Mouse (Mus musculus): ENCODE results near the gene Jmjd4. TPM values are rescaled to one million over a fixed set of nuclear protein-coding genes. Genes with fewer than 3 reads are reported as not detected.

Gene Jmjd4
- polyA plus RNA-seq, 1 experiment = 0.33 TPM

GRCm38 (mm10) chr11:59456346-59456745, 6.5 kb downstream of the Jmjd4 start:
- no peak overlapping the region for H3K4me3 ChIP-seq (replicated peaks)
- H3K36me3 ChIP-seq (ENCODE audit: control insufficient read depth) = peaks cover 54% of the 10 kb centered on the region
- H3K9me3 ChIP-seq (ENCODE audit: control insufficient read depth, low read length) = no peaks in the 10 kb centered on the region
- H3K27me3 ChIP-seq (ENCODE audit: control insufficient read depth) = no peaks in the 10 kb centered on the region
- peaks cover 4% of the 10 kb centered on the region for H3K4me1 ChIP-seq (ENCODE audit: control insufficient read depth)
- no peak for TF ChIP-seq GATA1 (IDR thresholded peaks at IDR 0.05; ENCODE audit: low read length)
- TF ChIP-seq TAL1 (IDR thresholded peaks at IDR 0.05; ENCODE audit: low read length) = no peak

GRCm38 (mm10) chr11:59456891-59457290, 7.0 kb downstream of the Jmjd4 start:
- H3K4me3 ChIP-seq (replicated peaks) = no peak overlapping the region
- no peaks in the 10 kb centered on the region for H3K9me3 ChIP-seq (ENCODE audit: control insufficient read depth, low read length)
- TF ChIP-seq TAL1 (IDR thresholded peaks at IDR 0.05; ENCODE audit: low read length) = no peak
- TF ChIP-seq GATA1 (IDR thresholded peaks at IDR 0.05; ENCODE audit: low read length) = no peak
- no peaks in the 10 kb centered on the region; the same call in 1 of the 2 replicates for H3K4me1 ChIP-seq (ENCODE audit: control insufficient read depth)
- no peaks in the 10 kb centered on the region for H3K27me3 ChIP-seq (ENCODE audit: control insufficient read depth)
- H3K36me3 ChIP-seq (ENCODE audit: control insufficient read depth) = peaks cover 51% of the 10 kb centered on the region

GRCm38 (mm10) chr11:59458973-59459372, 9.1 kb downstream of the Jmjd4 start:
- Histone ChIP-seq H3K27me3 (ENCODE audit: control insufficient read depth) (no peaks in the 10 kb centered on the region), H3K9me3 (ENCODE audit: control insufficient read depth, low read length) (peaks cover 16% of the 10 kb centered on the region), H3K36me3 (ENCODE audit: control insufficient read depth) (peaks cover 52% of the 10 kb centered on the region), H3K4me1 (ENCODE audit: control insufficient read depth) (no peaks in the 10 kb centered on the region; the same call in 1 of the 2 replicates), H3K4me3 (replicated peaks) (no peak overlapping the region)
- no peak for TF ChIP-seq TAL1 (IDR thresholded peaks at IDR 0.05; ENCODE audit: low read length)
- TF ChIP-seq GATA1 (IDR thresholded peaks at IDR 0.05; ENCODE audit: low read length) = no peak

GRCm38 (mm10) chr11:59460459-59460858, 10.6 kb downstream of the Jmjd4 start:
- peaks cover 37% of the 10 kb centered on the region for H3K36me3 ChIP-seq (ENCODE audit: control insufficient read depth)

GRCm38 (mm10) chr11:59471413-59472325, 21.8 kb downstream of the Jmjd4 start:
- Histone ChIP-seq H3K27me3 (ENCODE audit: control insufficient read depth) (peaks cover 20% of the 10 kb centered on the region), H3K4me3 (replicated peaks) (peak overlapping the region; percentile 76), H3K36me3 (ENCODE audit: control insufficient read depth) (no peaks in the 10 kb centered on the region), H3K9me3 (ENCODE audit: control insufficient read depth, low read length) (peaks cover under 1% of the 10 kb centered on the region), H3K4me1 (ENCODE audit: control insufficient read depth) (peaks cover 13% of the 10 kb centered on the region)
- TF ChIP-seq TAL1 (IDR thresholded peaks at IDR 0.05; ENCODE audit: low read length) = no peak
- TF ChIP-seq GATA1 (IDR thresholded peaks at IDR 0.05; ENCODE audit: low read length) = no peak

More at GRCm38 (mm10) chr11:59460459-59460858, 10.6 kb downstream of the Jmjd4 start:
- Histone ChIP-seq H3K9me3 (ENCODE audit: control insufficient read depth, low read length) (peaks cover 19% of the 10 kb centered on the region), H3K27me3 (ENCODE audit: control insufficient read depth) (no peaks in the 10 kb centered on the region), H3K4me3 (replicated peaks) (no peak overlapping the region), H3K4me1 (ENCODE audit: control insufficient read depth) (no peaks in the 10 kb centered on the region; the same call in 1 of the 2 replicates)
- TF ChIP-seq GATA1 (IDR thresholded peaks at IDR 0.05; ENCODE audit: low read length) (no peak), TAL1 (IDR thresholded peaks at IDR 0.05; ENCODE audit: low read length) (no peak)

- Histone ChIP-seq H3K4me1 (ENCODE audit: control insufficient read depth) (peaks cover 13% of the 10 kb centered on the region), H3K27me3 (ENCODE audit: control insufficient read depth) (peaks cover 20% of the 10 kb centered on the region), H3K9me3 (ENCODE audit: control insufficient read depth, low read length) (no peaks in the 10 kb centered on the region), H3K4me3 (replicated peaks) (peak within 1 kb of the TSS; percentile 76), H3K36me3 (ENCODE audit: control insufficient read depth) (no peaks in the 10 kb centered on the region)
- TF ChIP-seq TAL1 (IDR thresholded peaks at IDR 0.05; ENCODE audit: low read length) (no peak), GATA1 (IDR thresholded peaks at IDR 0.05; ENCODE audit: low read length) (no peak)
Observed at GRCm38 (mm10) chr11:59472326-59472677, 22.5 kb downstream of the Jmjd4 start, which contains the start of gene Zfp867. Gene Zfp867, minus strand, starts transcription at chr11:59472474.

- TF ChIP-seq TAL1 (IDR thresholded peaks at IDR 0.05; ENCODE audit: low read length) (no peak), GATA1 (IDR thresholded peaks at IDR 0.05; ENCODE audit: low read length) (no peak)
Observed at GRCm38 (mm10) chr11:59477240-59477639, 27.4 kb downstream of the Jmjd4 start.

GRCm38 (mm10) chr11:59483212-59483611, 33.4 kb downstream of the Jmjd4 start:
- no peak overlapping the region for H3K4me3 ChIP-seq (replicated peaks)
- H3K36me3 ChIP-seq (ENCODE audit: control insufficient read depth) = peaks cover 20% of the 10 kb centered on the region
- H3K27me3 ChIP-seq (ENCODE audit: control insufficient read depth) = no peaks in the 10 kb centered on the region; the same call in 1 of the 2 replicates
- TF ChIP-seq TAL1 (IDR thresholded peaks at IDR 0.05; ENCODE audit: low read length) (no peak), GATA1 (IDR thresholded peaks at IDR 0.05; ENCODE audit: low read length) (no peak)
- H3K9me3 ChIP-seq (ENCODE audit: control insufficient read depth, low read length) = no peaks in the 10 kb centered on the region
- H3K4me1 ChIP-seq (ENCODE audit: control insufficient read depth) = no peaks in the 10 kb centered on the region

More at GRCm38 (mm10) chr11:59477240-59477639, 27.4 kb downstream of the Jmjd4 start:
- H3K9me3 ChIP-seq (ENCODE audit: control insufficient read depth, low read length) = no peaks in the 10 kb centered on the region
- peaks cover 3% of the 10 kb centered on the region for H3K4me1 ChIP-seq (ENCODE audit: control insufficient read depth)
- H3K27me3 ChIP-seq (ENCODE audit: control insufficient read depth) = peaks cover 14% of the 10 kb centered on the region
- H3K4me3 ChIP-seq (replicated peaks) = no peak overlapping the region
- no peaks in the 10 kb centered on the region for H3K36me3 ChIP-seq (ENCODE audit: control insufficient read depth)

- no peak for TF ChIP-seq GATA1 (IDR thresholded peaks at IDR 0.05; ENCODE audit: low read length)
- no peak for TF ChIP-seq TAL1 (IDR thresholded peaks at IDR 0.05; ENCODE audit: low read length)
- H3K9me3 ChIP-seq (ENCODE audit: control insufficient read depth, low read length) = no peaks in the 10 kb centered on the region
- H3K36me3 ChIP-seq (ENCODE audit: control insufficient read depth) = peaks cover 22% of the 10 kb centered on the region
- H3K4me3 ChIP-seq (replicated peaks) = no peak overlapping the region
- H3K4me1 ChIP-seq (ENCODE audit: control insufficient read depth) = no peaks in the 10 kb centered on the region
- H3K27me3 ChIP-seq (ENCODE audit: control insufficient read depth) = no peaks in the 10 kb centered on the region
Observed at GRCm38 (mm10) chr11:59485641-59486040, 35.8 kb downstream of the Jmjd4 start.
